Mouse (Mus musculus) forebrain, embryonic 16.5 days (tissue): ENCODE results near the gene Slc8a2. TPM values are rescaled to one million over a fixed set of nuclear protein-coding genes. Genes with fewer than 3 reads are reported as not detected.
A peak's percentile ranks its signal among the peaks of the same experiment; 100 is the strongest.

ENCODE experiments used
- ATAC-seq: fragments of 200-750 bp; cut with Nextera tagmentation; 2 replicates; pipeline ENCODE4 v1.8.0; 2017; ENCODE audit warnings: mild to moderate bottlenecking, moderate library complexity
- H3K27ac ChIP-seq: fragments of 300-500 bp; sonication (generic); 2 replicates; pipeline ENCODE4 v1.5.1; 2014; ENCODE audit warnings: low read length, control low read depth
- H3K27me3 ChIP-seq: fragments of 300-500 bp; sonication (generic); replicated peaks from 2 replicates; pipeline ENCODE4 v1.6.1; 2014; ENCODE audit warnings: low read length; ENCODE audit not compliant: control insufficient read depth, insufficient read depth
- H3K36me3 ChIP-seq: fragments of 300-500 bp; sonication (generic); 2 replicates; pipeline ENCODE4 v1.6.1; 2014; ENCODE audit not compliant: control insufficient read depth, insufficient read depth
- H3K4me1 ChIP-seq: fragments of 300-500 bp; sonication (generic); replicated peaks from 2 replicates; pipeline ENCODE4 v1.6.1; 2014; ENCODE audit warnings: low read length; ENCODE audit not compliant: control insufficient read depth, insufficient read depth
- H3K4me2 ChIP-seq: fragments of 300-500 bp; sonication (generic); 2 replicates; pipeline ENCODE4 v1.6.1; 2014; ENCODE audit warnings: mild to moderate bottlenecking, low read length, control low read depth
- H3K4me3 ChIP-seq: fragments of 300-500 bp; sonication (generic); replicated peaks from 2 replicates; pipeline ENCODE4 v1.5.1; 2014; ENCODE audit warnings: mild to moderate bottlenecking, low read length, control low read depth
- H3K9ac ChIP-seq: fragments of 300-500 bp; sonication (generic); replicated peaks from 2 replicates; pipeline ENCODE4 v1.6.1; 2014; ENCODE audit warnings: low read depth, low read length, control low read depth
- H3K9me3 ChIP-seq: fragments of 300-500 bp; sonication (generic); 2 replicates; pipeline ENCODE4 v1.6.1; 2016; ENCODE audit warnings: low read length; ENCODE audit not compliant: control insufficient read depth
- WGBS: fragments of 180-500 bp; shearing (Covaris S2); extraction: QIAGEN DNeasy Blood & Tissue Kit; methylation state at CpG from one replicate; pipeline ENCODE4 v1.1.7; 2014; 5-methylcytosine and 5-hydroxymethylcytosine counted together
- polyA plus RNA-seq: library from polyadenylated mRNA; unstranded; fragments of >200 nt; fragmentation: Nextera tagmentation; extraction: Ambion mirVana; gene quantifications from 2 replicates; pipeline ENCODE4 v1.2.1, GENCODE M21; 2015

Gene Slc8a2
- polyA plus RNA-seq, 1 experiment from 2014 or later = 1.1 TPM

DNA sequence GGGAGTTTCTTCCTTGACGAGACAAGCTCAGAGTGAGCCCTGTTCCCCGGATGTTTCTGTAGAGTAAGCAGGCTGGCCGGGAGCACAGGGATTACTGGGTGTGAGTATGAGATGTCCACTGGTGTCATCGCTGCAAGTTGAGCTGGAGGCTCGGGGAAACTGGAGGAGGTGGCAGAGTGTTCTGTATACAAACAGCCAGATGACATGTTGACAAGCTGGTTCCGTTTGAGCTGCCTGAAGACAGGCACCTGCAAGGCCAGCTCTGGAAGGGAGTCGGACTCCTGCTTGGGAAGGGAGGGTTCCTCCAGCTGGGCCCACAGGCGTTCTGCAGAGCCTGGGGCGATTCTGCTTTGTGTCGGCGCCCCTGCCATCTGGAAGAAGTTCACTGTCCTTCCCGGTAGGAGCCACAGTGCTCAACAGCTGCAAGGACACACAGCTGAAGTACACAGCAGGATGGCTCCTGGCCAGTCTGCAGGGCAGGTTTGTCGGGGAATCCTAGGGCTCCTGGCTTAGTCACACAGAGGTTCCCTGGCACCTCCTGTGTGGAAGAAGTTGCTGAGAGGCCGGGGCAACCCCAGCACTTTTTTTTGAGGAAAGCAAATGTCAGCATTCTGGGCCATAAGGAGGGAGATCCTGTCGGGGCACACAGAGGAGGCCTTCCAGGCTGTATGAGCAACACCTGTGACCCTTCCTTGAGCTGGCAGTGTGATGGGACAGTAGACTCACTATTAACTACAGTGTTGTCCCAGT is 27.7 kb upstream of the Slc8a2 start:
- Histone ChIP-seq H3K36me3 (no peaks in the 10 kb centered on the region), H3K4me1 (peaks cover 31% of the 10 kb centered on the region), H3K4me2 (no peak overlapping the region), H3K27ac (no peak overlapping the region), H3K9ac (no peak overlapping the region), H3K27me3 (no peaks in the 10 kb centered on the region), H3K9me3 (no peaks in the 10 kb centered on the region), H3K4me3 (no peak overlapping the region)
- 83% methylated on average over 15 of the region's 15 CpGs for WGBS
- no peak for ATAC-seq

DNA sequence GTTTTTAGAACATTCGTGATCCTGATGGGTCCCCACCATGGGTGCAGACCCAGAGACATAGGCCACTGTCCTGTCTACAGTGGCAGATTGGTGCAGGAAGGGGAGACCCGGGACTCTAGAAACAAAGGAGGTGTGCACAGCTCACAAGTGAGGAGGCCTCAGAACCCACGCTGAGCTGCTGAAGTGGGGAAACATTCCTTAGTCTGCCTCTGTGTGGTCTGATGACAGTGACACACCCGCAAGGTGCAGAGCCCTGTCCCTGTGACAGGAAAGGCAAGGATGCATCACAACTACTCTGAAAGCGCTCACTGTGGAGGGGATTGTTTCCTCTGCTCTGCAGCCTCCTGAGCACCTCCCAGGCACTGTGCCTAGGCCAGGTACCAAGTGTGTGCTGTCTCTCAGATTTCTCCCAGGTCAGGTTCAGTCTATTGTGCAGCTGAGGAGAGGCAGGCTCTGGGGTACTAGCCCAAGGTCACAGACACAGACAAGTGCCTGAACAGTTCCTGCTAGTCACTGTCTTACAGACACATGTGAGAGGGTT is 26.9 kb upstream of the Slc8a2 start:
- H3K9ac ChIP-seq = no peak overlapping the region
- no peak overlapping the region for H3K4me2 ChIP-seq
- no peaks in the 10 kb centered on the region for H3K9me3 ChIP-seq
- no peak overlapping the region for H3K4me3 ChIP-seq
- 86% methylated on average over 5 of the region's 5 CpGs for WGBS
- no peaks in the 10 kb centered on the region for H3K27me3 ChIP-seq
- H3K36me3 ChIP-seq = no peaks in the 10 kb centered on the region; the same call in 1 of the 2 replicates
- no peak overlapping the region for H3K27ac ChIP-seq
- no peak for ATAC-seq
- H3K4me1 ChIP-seq = peaks cover 28% of the 10 kb centered on the region

DNA sequence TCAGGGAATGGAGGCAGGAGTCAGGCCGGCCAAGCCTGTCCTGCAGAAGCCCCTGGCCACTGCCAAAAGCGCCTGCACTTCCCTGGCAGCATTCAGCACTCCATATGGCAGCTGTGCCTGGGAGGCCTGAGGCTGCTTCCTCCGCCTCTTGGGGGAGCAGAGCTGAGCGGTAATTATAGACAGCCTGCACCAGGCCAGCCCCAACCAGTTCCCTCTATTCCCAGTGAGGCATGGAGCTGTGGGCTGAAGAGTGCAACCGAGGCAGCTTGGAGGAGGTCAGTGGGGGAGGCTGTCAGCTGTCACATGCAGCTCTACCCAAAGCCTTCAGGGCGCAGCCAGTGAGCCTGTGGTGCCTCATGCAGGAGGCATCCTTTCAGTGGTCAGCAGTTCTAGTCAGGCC is 25.9 kb upstream of the Slc8a2 start:
- ATAC-seq = peak; percentile 67

DNA sequence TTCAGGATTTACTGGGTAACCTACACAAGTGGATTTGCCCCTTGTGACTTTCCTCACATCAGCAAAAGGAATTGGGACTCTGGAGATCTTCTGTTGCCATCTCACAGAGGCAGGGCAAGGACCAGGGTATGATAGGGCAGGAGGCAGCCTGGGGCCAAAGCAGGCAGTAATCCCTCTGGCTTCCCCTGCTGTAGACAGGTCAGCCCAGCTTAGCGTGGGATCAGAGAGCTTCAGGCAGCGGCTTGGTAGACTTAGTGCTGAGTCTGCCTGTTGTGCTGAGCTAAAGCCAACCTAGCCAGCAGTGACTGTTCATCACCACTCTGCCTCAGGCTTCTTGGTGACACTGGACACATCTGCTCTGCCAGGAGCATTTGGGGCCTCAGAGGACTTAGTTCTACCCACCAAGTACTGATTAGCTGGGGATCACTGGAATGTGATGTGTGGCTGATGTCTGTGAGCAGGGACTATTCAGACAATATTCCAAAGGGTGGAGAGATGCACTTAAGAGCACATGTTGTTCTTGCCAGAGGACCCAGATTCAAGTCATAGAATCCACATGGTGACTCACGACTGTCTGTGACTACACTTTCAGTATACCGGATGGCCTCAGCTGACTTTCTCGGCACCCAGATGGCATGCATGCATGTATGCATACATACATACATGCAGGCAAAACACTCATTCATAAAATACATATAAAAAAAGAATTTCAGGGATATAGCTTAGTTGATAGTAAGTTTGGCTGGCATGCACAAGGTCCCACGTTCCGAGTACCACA is 24.8 kb upstream of the Slc8a2 start:
- H3K27me3 ChIP-seq = no peaks in the 10 kb centered on the region
- peaks cover 2% of the 10 kb centered on the region for H3K36me3 ChIP-seq
- no peaks in the 10 kb centered on the region for H3K9me3 ChIP-seq
- no peak for ATAC-seq
- no peak overlapping the region for H3K9ac ChIP-seq
- no peak overlapping the region for H3K4me3 ChIP-seq
- no peak overlapping the region for H3K4me2 ChIP-seq
- H3K4me1 ChIP-seq = peaks cover 17% of the 10 kb centered on the region
- no peak overlapping the region for H3K27ac ChIP-seq
- WGBS = 93% methylated on average over 7 of the region's 7 CpGs

More for the DNA sequence above, 25.9 kb upstream of the Slc8a2 start:
- Histone ChIP-seq H3K9ac (no peak overlapping the region), H3K36me3 (no peaks in the 10 kb centered on the region; the same call in 1 of the 2 replicates), H3K27me3 (no peaks in the 10 kb centered on the region), H3K4me2 (no peak overlapping the region), H3K4me1 (peaks cover 28% of the 10 kb centered on the region), H3K27ac (peak overlapping the region; percentile 43; the same call in 1 of the 2 replicates), H3K4me3 (no peak overlapping the region), H3K9me3 (no peaks in the 10 kb centered on the region)
- WGBS = 63% methylated on average over 6 of the region's 6 CpGs

DNA sequence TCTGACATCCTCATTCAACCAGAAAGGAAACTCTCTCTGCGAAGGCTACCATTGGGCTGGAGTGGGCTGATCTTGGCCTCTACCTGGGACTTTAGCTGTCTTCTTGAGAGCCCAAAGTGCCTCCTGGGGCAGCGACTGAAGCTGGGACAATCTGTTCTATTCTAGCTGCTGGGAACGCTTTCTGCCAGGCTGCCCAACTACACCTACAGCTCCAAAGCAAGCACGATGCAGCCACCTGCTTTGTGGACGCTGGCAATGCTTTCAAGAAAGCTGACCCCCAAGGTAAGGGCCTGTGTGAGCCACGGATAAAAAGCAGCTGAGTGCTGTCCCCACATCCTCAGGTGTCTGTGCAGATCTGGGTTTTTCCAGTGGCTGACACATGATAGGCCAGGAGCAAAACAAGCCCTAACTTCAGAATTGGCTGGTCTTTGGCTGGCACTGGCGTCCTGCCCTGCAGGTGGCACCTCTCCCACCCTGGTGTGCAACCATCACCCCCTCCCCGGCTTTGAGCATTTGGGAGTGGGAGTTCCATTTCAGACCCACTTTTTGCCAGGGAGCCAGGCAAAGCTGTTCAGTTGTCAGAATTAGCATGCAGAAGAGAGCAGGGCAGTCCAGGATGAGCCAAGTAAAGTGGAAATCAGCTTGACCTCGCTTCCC is 20.6 kb upstream of the Slc8a2 start:
- Histone ChIP-seq H3K9me3 (no peaks in the 10 kb centered on the region), H3K36me3 (peaks cover 12% of the 10 kb centered on the region), H3K9ac (no peak overlapping the region), H3K27ac (no peak overlapping the region), H3K27me3 (no peaks in the 10 kb centered on the region), H3K4me1 (peaks cover under 1% of the 10 kb centered on the region; the same call in 1 of the 2 replicates), H3K4me3 (no peak overlapping the region), H3K4me2 (no peak overlapping the region)
- no peak for ATAC-seq
- 94% methylated on average over 9 of the region's 9 CpGs for WGBS

DNA sequence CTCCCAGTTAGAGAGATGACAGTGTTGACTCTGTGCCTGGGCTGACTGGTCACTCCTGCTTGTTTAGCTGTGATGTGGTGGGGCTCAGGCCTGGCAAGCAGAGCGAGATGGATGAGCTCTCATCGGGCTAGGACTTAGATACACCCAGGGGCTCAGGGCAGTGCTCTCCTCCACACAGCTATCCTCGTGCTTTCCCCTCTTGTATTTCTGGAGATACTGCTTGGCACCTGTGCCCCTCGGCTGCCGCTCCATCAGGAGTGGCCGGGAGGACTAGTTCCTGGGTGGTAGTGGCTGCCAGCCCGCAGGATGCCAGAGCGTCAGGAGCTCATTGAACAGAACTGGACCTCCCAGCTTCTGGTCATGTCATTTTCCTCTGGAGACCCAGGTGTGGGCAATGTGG is 19.5 kb upstream of the Slc8a2 start:
- Histone ChIP-seq H3K4me2 (no peak overlapping the region), H3K4me3 (no peak overlapping the region), H3K4me1 (no peaks in the 10 kb centered on the region), H3K27ac (no peak overlapping the region), H3K36me3 (peaks cover 12% of the 10 kb centered on the region), H3K9me3 (no peaks in the 10 kb centered on the region), H3K27me3 (no peaks in the 10 kb centered on the region), H3K9ac (no peak overlapping the region)
- no peak for ATAC-seq
- 95% methylated on average over 8 of the region's 8 CpGs for WGBS

DNA sequence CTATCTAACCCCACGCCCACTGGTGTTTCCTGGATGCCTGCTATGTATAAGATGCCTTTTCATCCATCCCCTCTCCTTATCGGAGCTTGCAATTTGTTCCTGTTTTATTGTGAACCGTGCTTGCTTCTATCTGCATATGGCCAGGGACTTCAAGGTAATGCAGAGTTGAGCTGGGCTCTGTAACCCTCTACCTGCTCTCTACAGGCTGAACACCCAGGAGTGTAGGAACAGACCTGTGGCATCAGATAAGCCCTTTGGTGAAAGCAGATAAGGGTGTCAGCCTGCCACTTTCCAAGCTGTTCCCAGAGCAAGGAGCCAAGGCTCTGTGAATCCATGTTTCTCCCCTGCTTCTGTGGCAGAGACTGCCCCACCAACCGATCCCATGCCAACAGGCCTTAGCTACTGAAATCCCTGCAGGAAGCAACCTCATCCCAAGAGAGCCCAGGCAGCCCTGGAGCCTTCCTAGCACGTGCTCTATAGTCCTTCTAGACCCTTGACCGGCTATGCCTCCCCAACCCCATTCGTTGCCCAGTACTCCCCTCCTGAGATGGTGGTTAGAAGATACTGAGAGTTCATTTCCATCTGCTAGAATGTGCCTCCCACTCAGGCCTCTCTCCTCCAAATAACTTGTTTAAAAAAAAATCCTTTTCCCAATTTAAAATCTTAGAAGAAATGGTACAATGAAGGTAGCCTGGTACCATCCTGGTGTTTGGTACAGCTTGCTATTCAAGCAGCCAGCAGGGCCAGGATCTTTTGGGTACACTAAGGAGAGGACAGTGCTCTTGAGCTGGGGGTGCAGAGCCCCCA is 18.1 kb upstream of the Slc8a2 start:
- no peak for ATAC-seq
- 88% methylated on average over 7 of the region's 7 CpGs for WGBS

DNA sequence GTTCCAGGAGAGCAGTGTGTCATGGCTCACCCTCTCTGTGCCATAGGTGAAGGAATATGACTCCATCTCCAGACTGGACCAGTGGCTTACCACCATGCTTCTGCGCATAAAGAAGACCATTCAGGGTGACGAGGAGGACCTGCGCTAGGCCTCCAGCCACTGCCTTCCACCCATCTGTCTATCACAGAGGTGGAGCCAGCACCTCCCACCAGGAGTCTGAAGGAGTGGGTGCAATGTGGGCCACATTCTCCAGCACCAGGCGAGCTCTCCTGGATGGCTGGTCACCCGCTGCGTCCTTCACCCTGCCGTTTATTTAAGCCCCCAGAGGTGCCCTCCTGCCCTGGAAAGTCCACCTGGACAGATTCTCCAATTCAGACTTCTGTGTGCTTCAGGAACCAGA is 13.2 kb upstream of the Slc8a2 start:
- ATAC-seq = no peak
- Histone ChIP-seq H3K36me3 (peaks cover 16% of the 10 kb centered on the region), H3K4me1 (peaks cover 9% of the 10 kb centered on the region), H3K9me3 (no peaks in the 10 kb centered on the region), H3K9ac (no peak overlapping the region), H3K27ac (no peak overlapping the region), H3K4me2 (no peak overlapping the region), H3K4me3 (no peak overlapping the region), H3K27me3 (no peaks in the 10 kb centered on the region)
- 97% methylated on average over 7 of the region's 7 CpGs for WGBS

More for the DNA sequence above, 18.1 kb upstream of the Slc8a2 start:
- peaks cover 14% of the 10 kb centered on the region for H3K36me3 ChIP-seq
- H3K9me3 ChIP-seq = no peaks in the 10 kb centered on the region
- H3K4me1 ChIP-seq = no peaks in the 10 kb centered on the region
- H3K4me3 ChIP-seq = no peak overlapping the region
- no peaks in the 10 kb centered on the region for H3K27me3 ChIP-seq
- no peak overlapping the region for H3K4me2 ChIP-seq
- H3K27ac ChIP-seq = no peak overlapping the region
- no peak overlapping the region for H3K9ac ChIP-seq
